Mouse (Mus musculus) adrenal gland, postnatal 25 days (tissue): ENCODE measurements around the gene Cpsf4l. TPM values are rescaled to one million over a fixed set of nuclear protein-coding genes. Genes with fewer than 3 reads are reported as not detected.
"Not testable (repeated sequence)": the region's sequence is repeated elsewhere in the genome, so short reads cannot be mapped to it uniquely, and the experiment has no call there.

Experiments
- DNase-seq: peaks from one replicate; pipeline ENCODE4 v3.0.0; 2021; ENCODE audit warnings: mixed read lengths
- total RNA-seq: library from RNA; stranded (reverse); gene quantifications from 2 replicates; pipeline ENCODE4 v1.2.3, GENCODE M21; 2021

Gene Cpsf4l
- total RNA-seq, 1 experiment from 2014 or later: 0.76 TPM

GRCm38 (mm10) chr11:113666205-113666604 is 43.6 kb downstream of the Cpsf4l start:
- no peak for DNase-seq

GRCm38 (mm10) chr11:113664279-113664678 is 45.5 kb downstream of the Cpsf4l start:
- no peak for DNase-seq

DNA sequence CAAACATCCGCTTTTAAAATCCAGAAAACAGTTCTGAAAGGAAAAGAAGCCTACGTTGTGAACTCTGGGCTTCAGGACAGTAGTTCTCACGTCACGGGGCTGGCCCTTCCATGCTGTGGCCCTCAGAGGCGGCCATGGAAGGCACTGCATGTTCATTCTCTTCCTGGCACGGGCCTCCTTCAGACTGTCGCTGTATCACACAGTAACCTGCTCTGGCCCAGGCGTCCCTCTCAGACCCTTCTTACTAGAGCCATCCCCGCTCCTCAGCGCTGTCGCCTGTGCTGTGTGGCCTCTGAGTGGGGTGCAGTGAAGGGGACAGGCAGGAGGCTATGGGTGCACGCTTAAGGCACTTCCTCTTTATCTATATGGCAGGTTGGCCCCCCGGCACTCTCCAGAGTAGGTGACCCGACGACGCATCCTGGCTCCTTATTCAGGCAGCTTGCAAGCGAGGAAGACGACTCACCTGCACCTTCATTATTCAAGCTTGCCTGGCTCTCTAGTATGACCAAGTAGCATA is 47.9 kb downstream of the Cpsf4l start:
- no peak for DNase-seq

DNA sequence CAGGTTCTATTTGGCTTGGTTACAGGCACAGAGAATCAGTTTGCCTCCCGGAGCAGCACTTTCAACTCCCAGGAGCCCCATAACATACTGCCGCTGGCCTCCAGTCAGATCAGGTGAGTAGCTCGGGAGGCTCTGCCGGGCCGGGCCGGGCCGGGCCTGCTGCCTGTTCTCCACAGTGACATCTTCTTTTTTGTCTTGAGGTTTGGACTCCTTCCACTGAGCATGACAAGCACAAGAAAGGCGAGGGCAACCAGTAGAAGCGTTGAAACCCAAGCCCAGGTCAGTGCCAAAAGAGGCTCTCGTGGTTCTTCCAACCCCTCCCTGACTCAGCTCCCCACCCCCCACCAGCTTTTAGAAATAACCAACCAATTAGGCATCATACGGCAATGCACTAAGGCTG is 48.9 kb downstream of the Cpsf4l start:
- DNase-seq: no peak

- DNase-seq: not testable (repeated sequence)
Observed at GRCm38 (mm10) chr11:113660213-113660612, 49.6 kb downstream of the Cpsf4l start.

GRCm38 (mm10) chr11:113658763-113659162 is 51.1 kb downstream of the Cpsf4l start:
- no peak for DNase-seq

- no peak for DNase-seq
Observed at GRCm38 (mm10) chr11:113658319-113658718, 51.5 kb downstream of the Cpsf4l start.

DNA sequence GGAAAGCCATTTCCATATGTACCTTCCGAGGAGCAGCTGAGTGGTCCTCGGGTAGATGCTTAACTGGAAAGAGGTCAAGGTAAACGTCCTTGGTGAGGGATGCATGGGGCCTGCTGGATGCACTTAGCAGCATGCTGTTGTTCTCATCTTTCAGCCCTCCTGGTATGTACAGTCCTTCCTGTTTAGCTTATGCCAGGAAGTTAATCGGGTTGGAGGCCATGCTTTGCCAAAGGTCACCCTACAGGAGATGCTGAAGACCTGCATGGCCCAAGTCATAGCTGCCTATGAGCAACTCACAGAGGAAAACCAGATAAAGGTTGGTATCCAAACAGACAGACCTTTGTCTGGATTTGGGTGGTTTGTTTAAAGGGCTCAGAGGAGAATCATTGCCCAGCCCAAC is 52.6 kb downstream of the Cpsf4l start:
- DNase-seq: no peak

- DNase-seq: peak; percentile 60
Observed at GRCm38 (mm10) chr11:113656511-113656932, 53.3 kb downstream of the Cpsf4l start.

DNA sequence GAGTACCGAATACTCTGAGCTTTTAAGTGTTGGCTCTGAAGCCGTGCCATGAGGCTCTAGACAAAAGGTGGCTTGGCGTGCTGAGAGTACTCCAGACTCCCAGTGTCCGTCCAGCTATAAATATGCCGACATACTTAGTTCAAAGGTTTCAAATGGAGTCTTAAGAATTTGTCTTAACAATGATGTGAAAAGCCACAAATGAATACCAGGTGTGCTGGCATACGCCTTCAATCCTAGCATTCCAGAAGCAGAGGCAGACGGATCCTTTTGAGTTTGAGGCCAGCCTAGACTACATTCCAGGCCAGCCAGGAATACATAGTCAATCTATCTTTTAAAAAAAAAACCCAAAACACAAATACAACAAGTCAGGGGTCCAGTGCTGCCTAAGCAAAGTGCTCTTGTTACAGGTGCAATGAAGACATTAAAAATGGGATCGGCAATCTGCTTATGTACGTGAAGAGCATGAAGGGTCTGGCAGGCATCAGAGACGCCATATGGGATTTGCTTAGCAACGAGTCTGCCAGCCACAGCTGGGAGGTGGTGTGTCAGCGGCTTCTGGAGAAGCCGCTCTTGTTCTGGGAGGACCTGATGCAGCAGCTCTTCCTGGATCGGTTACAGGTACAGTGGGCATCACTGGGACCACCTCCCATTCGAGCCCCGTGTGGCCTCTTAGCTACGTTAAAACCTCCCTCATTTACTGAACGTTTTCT is 55.1 kb downstream of the Cpsf4l start:
- no peak for DNase-seq

DNA sequence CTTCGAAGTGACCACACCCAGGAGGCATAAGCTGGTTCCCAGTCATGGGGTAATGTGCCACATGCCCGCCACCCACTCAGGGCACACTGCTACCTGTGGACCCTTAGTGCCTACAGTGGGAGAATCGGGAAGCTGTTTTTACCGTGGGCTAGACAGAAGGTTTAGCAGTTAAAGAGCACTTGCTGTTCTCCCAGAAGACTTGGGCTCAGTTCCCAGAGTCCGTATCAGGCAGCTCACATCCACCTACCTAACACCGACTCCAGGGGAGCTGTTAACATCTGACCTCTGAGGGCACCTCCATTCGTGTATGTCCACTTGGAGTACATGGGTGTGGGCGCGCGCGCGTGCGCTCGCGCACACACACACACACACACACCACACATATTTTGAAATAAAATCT is 55.7 kb downstream of the Cpsf4l start:
- DNase-seq: no peak

GRCm38 (mm10) chr11:113652516-113652915 is 57.3 kb downstream of the Cpsf4l start:
- DNase-seq: no peak

DNA sequence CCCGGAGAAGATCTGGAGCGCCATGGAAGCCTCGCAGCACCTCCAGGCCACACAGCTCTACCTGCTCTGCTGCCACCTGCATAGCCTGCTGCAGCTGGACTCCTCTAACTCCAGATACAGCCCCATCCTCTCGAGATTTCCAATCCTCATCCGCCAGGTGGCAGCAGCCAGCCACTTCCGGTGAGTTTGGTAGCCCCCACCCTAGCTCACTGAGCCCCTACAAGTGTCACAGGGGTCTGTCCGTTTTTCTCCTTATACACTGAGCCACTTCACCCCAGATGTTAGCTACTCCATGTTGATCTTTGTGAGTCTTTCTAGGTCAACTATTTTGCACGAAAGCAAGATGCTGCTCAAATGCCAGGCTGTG is 57.9 kb downstream of the Cpsf4l start:
- DNase-seq: no peak

DNA sequence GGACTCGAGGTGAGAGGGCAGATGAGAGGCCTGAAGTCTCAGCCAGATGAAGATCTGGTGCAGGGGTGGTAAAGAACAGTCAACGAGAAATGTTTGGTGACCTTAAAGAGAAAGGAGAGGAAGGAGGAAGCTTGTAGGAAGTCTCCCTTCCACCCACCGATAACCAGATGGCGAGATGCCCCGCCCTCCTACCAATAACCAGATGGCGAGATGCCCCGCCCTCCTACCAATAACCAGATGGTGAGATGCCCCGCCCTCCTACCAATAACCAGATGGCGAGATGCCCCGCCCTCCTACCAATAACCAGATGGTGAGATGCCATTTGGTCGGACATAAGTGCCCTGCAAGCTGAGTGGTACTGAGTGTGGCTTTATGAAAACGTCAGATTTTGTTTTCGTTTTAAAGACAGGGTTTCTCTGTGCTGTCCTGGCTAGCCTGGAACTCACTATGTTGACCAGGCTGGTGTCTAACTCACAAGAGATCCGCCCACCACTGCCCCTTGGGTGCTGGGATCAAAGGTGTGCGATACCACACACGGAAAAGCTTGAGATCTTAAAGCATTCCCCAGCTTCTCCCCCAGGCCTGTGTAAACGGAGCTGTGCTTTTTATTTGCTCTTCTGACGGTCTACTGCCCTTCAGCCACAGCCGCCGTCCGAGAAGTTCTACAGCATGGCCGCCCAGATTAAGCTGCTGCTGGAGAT is 58.5 kb downstream of the Cpsf4l start:
- no peak for DNase-seq

- DNase-seq: peak; percentile 75
Observed at GRCm38 (mm10) chr11:113649353-113650210, 60.2 kb downstream of the Cpsf4l start, which contains the start of gene Slc39a11. Gene Slc39a11 (minus strand): TSS chr11:113650079.

DNA sequence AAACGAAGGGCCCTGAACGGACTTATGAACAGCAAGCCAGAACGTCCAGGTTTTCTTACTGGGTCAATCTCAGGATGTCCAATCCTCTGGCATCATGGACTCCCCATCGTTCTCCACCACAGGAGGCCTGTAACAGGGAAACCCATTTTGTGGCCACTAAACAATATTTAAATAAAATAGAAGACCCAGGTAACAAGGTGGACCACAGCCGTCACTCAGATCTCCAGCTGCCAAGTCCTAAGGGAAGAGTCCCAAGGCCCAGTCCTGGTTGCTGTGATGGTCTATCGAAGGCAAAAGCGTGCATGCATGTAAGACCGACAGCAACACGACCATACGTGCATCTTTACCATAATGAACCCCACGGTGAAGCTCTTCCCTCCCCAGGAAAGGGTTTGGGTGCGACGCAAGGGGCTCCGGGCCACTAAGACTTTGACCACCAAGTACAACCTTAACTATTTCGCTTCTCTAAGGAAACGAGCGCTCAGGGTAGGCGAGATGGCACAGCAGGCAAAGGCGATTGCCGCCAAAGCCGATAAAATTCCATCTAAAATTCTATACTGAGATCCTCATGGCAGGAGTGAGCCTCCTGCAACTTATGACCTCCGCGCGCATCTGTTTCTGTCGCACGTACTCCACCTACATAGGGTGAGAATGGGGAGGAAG is 61.0 kb downstream of the Cpsf4l start, which contains the start of gene Cog1:
Gene Cog1 (plus strand): TSS at position 480 of the 663 bp plus-strand sequence.
- DNase-seq: no peak

Other genes with a start within 250 kb of the Cpsf4l start
- gene Sstr2, start 90.7 kb downstream of the Cpsf4l start, total RNA-seq: 0.85 and 2.6 TPM in 2 replicates
- 47.7 and 56.8 TPM in 2 replicates for gene Cog1, start 60.8 kb downstream of the Cpsf4l start, total RNA-seq
- gene Slc39a11, start 59.9 kb downstream of the Cpsf4l start, total RNA-seq: 19.8 and 26.3 TPM in 2 replicates
- gene Fam104a, start 25.9 kb downstream of the Cpsf4l start, total RNA-seq: 29.1 and 30.5 TPM in 2 replicates
- gene D11Wsu47e, start 25.6 kb downstream of the Cpsf4l start, total RNA-seq: 21.7 and 22.4 TPM in 2 replicates
- gene Cdc42ep4, start 41.9 kb upstream of the Cpsf4l start, total RNA-seq: 114 and 133 TPM in 2 replicates